Mouse (Mus musculus) heart, embryonic 16.5 days (tissue): ENCODE results near the gene Morn3. TPM values are rescaled to one million over a fixed set of nuclear protein-coding genes. Genes with fewer than 3 reads are reported as not detected.
A peak's percentile ranks its signal among the peaks of the same experiment; 100 is the strongest.

Experiments
- ATAC-seq: fragments of 200-750 bp; cut with Nextera tagmentation; replicated peaks from 2 replicates; pipeline ENCODE4 v1.8.0; 2017; ENCODE audit warnings: moderate number of reproducible peaks; ENCODE audit not compliant: insufficient read depth, low FRiP score; ENCODE audit errors: extremely low read depth
- H3K27ac ChIP-seq: fragments of 300-500 bp; sonication (generic); 2 replicates; pipeline ENCODE4 v1.5.1; 2014; ENCODE audit warnings: mild to moderate bottlenecking, low read length, control low read depth, moderate library complexity
- H3K27me3 ChIP-seq: fragments of 300-500 bp; sonication (generic); 2 replicates; pipeline ENCODE4 v1.6.1; 2014; ENCODE audit warnings: low read length, mixed read lengths; ENCODE audit not compliant: control insufficient read depth, insufficient read depth
- H3K36me3 ChIP-seq: fragments of 300-500 bp; sonication (generic); 2 replicates; pipeline ENCODE4 v1.6.1; 2014; ENCODE audit not compliant: control insufficient read depth, insufficient read depth
- H3K4me1 ChIP-seq: fragments of 300-500 bp; sonication (generic); 2 replicates; pipeline ENCODE4 v1.6.1; 2014; ENCODE audit warnings: low read length, mixed read lengths; ENCODE audit not compliant: control insufficient read depth, insufficient read depth
- H3K4me2 ChIP-seq: fragments of 300-500 bp; sonication (generic); 2 replicates; pipeline ENCODE4 v1.6.1; 2014; ENCODE audit warnings: low read depth, mild to moderate bottlenecking, control low read depth, low read length
- H3K4me3 ChIP-seq: fragments of 300-500 bp; sonication (generic); 2 replicates; pipeline ENCODE4 v1.5.1; 2014; ENCODE audit warnings: mild to moderate bottlenecking, control low read depth, low read length
- H3K9ac ChIP-seq: fragments of 300-500 bp; sonication (generic); 2 replicates; pipeline ENCODE4 v1.6.1; 2014; ENCODE audit warnings: low read length, control low read depth
- H3K9me3 ChIP-seq: fragments of 300-500 bp; sonication (generic); replicated peaks from 2 replicates; pipeline ENCODE4 v1.6.1; 2016; ENCODE audit warnings: low read length; ENCODE audit not compliant: control insufficient read depth
- WGBS: fragments of 180-500 bp; shearing (Covaris S2); extraction: QIAGEN DNeasy Blood & Tissue Kit; methylation state at CpG from one replicate; pipeline ENCODE4 v1.1.7; 2014; 5-methylcytosine and 5-hydroxymethylcytosine counted together
- polyA plus RNA-seq: library from polyadenylated mRNA; unstranded; fragments of >200 nt; fragmentation: Nextera tagmentation; extraction: Ambion mirVana; gene quantifications from 2 replicates; pipeline ENCODE4 v1.2.1, GENCODE M21; 2015

The Morn3 gene
- polyA plus RNA-seq, 1 experiment from 2014 or later, result 1.5 TPM

DNA sequence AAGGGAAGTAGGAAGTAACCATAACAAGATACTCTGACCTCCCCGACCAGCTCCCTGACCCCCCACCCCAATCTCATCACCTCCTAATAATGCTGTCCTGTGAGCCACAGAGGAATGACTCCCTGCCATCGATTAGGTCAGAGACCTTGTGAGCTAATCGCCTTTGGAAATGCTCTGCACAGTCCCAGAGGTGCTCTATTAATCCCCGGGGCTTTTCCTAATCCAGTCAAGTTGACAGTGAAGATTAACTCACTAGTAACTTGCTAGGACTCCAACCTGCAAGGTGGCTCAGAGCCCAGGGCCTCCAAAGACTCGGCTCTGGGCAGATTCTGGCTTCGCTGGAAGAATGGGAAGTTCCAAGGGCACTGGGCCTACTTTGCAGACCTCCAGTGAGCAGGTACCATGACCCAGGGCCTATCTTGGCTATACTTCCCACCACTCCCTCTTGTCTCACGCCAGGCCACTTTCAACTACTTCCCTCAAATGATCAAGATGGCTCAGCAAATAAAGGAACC is 13.1 kb downstream of the Morn3 start:
- no peak for ATAC-seq
- no peaks in the 10 kb centered on the region for H3K27me3 ChIP-seq
- no peak overlapping the region for H3K9ac ChIP-seq
- no peaks in the 10 kb centered on the region for H3K9me3 ChIP-seq
- peaks cover 4% of the 10 kb centered on the region for H3K4me1 ChIP-seq
- H3K4me2 ChIP-seq, result no peak overlapping the region
- no peak overlapping the region for H3K27ac ChIP-seq
- peaks cover 21% of the 10 kb centered on the region for H3K36me3 ChIP-seq
- WGBS, result 75% methylated on average over 7 of the region's 7 CpGs
- no peak overlapping the region for H3K4me3 ChIP-seq

DNA sequence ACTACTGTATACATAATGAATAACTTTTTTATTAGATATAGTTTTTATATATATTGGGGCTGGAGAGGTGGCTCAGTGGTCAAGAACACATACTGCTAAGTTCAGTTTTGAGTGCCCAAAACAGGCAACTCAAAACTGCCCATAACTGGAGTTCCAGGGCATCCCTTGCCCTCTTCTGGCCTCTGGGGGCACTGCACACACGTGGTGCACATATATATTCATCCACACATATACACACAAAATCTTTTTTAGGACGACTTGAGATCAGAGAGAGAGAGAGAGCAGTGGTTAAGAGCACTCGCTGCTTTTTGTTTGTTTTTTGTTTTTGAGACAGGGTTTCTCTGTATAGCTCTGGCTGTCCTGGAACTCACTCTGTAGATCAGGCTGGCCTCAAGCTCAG is 15.5 kb downstream of the Morn3 start:
- Histone ChIP-seq H3K36me3 (peaks cover 21% of the 10 kb centered on the region), H3K9ac (no peak overlapping the region), H3K4me2 (no peak overlapping the region), H3K27me3 (no peaks in the 10 kb centered on the region), H3K4me1 (peaks cover 15% of the 10 kb centered on the region), H3K27ac (no peak overlapping the region), H3K4me3 (no peak overlapping the region), H3K9me3 (no peaks in the 10 kb centered on the region)
- no peak for ATAC-seq
- WGBS, result 89% methylated on average over 3 of the region's 3 CpGs

DNA sequence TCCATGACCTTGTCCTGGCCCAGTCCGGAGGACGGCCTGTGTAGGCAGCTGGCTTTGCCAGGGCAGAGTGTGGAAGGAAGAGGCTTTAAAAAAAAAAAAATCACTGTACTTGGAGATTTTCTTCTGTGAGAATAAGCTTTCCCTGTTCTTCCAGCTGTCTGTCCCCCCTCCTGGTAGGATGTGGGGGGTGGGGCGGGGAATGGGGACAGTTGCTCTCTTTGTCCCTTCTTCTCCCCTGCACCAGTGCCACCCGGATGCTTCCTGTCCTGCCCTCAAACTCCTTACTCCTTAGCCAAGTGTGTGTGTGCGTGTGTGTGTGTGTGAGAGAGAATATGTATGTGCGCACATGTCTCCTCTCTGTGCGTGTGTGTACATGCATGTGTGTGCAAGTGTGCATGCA is 17.1 kb downstream of the Morn3 start:
- Histone ChIP-seq H3K4me2 (no peak overlapping the region), H3K27ac (no peak overlapping the region), H3K27me3 (no peaks in the 10 kb centered on the region), H3K36me3 (peaks cover 21% of the 10 kb centered on the region), H3K9me3 (no peaks in the 10 kb centered on the region), H3K9ac (no peak overlapping the region), H3K4me1 (peaks cover 15% of the 10 kb centered on the region), H3K4me3 (no peak overlapping the region)
- 81% methylated on average over 7 of the region's 7 CpGs for WGBS
- no peak for ATAC-seq

DNA sequence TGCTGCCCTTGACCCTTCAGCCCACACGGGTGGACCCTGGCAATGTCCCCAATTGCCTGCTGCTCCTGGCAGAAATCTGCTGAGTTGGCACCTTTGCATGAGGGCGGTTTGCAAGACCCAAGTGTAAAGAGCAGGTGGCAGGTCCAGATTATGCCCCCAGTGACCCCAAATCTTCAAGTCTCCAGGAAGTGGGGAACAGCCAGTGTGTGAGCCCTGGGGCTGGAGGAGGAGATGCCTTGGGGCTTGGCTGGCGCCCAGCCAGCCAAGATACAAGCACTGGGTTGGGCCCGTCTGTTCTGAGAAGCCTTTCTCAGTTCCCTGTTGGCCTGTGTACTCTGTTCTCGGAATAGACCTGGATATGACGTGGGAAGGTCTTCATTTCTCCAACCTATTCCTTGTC is 19.4 kb downstream of the Morn3 start:
- Histone ChIP-seq H3K4me3 (no peak overlapping the region), H3K9ac (no peak overlapping the region), H3K27me3 (no peaks in the 10 kb centered on the region), H3K4me1 (peaks cover 21% of the 10 kb centered on the region), H3K36me3 (peaks cover 21% of the 10 kb centered on the region), H3K4me2 (no peak overlapping the region), H3K9me3 (no peaks in the 10 kb centered on the region), H3K27ac (0 out of 2 replicates have a peak overlapping the region, but pooled peaks have one; percentile 11)
- no peak for ATAC-seq
- WGBS, result 44% methylated on average over 6 of the region's 6 CpGs

DNA sequence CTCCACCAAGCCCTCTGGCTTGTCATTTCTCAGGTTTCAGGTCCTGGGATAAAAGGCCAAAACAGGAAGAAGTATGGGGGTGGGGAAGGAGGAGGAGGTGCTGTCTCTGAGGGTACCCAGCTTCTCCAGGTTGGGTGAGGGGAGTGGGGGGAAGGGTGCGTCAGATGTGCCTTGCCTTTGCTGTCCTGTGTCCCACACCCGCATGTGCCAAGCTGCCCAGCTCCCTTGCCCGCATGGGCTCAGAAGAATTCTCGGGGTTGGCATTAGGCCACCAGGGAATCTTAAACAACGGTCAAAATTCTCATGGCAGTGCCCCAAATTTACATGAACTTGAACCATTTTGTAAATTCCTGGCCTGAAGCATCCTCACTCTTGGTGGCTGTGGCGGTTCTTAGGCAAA is 20.4 kb downstream of the Morn3 start:
- peaks cover 21% of the 10 kb centered on the region for H3K4me1 ChIP-seq
- ATAC-seq, result no peak
- WGBS, result 60% methylated on average over 6 of the region's 6 CpGs
- no peak overlapping the region for H3K27ac ChIP-seq
- no peak overlapping the region for H3K4me3 ChIP-seq
- no peak overlapping the region for H3K4me2 ChIP-seq
- H3K27me3 ChIP-seq, result no peaks in the 10 kb centered on the region
- peak overlapping the region; percentile 22 for H3K9ac ChIP-seq
- no peaks in the 10 kb centered on the region for H3K9me3 ChIP-seq
- peaks cover 13% of the 10 kb centered on the region for H3K36me3 ChIP-seq

DNA sequence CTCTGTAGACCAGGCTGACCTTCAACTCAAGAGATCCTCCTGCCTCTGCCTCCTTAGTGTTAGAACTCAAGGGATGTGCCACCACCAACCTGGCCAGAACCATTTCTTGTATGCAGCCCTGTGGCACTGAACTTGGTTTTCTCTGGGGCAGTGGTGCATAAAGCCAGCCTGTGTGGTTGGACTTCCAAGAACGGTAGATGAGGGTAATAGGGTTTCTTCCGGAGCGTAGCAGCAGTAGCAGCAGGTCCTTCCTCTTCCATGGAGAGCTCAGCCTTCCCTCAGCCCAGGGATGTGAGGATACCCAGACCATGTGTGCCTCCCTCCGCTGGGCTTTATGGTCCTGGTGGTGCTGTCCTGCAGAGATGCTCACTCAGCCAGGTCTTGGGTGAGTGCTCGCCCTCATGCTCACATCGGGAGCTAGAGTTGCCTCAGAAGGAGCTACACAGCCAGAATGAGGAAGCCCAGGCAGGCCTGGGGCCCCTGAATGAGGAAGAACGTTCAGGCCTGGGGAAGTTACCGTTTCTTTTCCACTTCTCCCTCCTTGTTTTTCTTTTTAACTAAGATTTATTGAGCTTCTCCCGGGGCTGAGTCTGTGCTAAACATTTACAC is 21.7 kb downstream of the Morn3 start:
- H3K9me3 ChIP-seq, result no peaks in the 10 kb centered on the region
- no peak overlapping the region; the same call in 1 of the 2 replicates for H3K9ac ChIP-seq
- H3K27me3 ChIP-seq, result no peaks in the 10 kb centered on the region
- H3K27ac ChIP-seq, result peak overlapping the region; percentile 53
- H3K36me3 ChIP-seq, result peaks cover 8% of the 10 kb centered on the region
- H3K4me2 ChIP-seq, result no peak overlapping the region
- no peak overlapping the region for H3K4me3 ChIP-seq
- peaks cover 22% of the 10 kb centered on the region for H3K4me1 ChIP-seq
- WGBS, result 77% methylated on average over 9 of the region's 9 CpGs
- ATAC-seq, result no peak

DNA sequence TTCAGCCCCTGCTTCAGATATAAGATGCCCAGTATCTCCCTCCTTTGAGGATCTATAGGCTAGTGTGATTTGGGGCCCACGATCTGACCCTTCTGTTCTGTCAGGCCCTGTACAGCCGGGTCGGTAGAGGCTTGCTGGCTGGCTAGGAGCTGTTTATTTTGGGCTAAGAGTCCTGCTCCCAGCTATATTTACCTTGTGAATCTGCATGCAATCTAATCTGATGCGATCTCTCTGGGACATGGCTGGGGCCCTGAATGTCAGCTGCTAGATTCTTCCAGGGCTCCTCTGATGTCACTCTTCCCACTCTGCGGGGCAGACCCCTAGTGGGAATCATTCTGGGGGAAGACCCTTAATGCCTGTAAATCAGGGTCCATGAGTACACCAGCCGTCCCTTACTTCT is 22.5 kb downstream of the Morn3 start:
- Histone ChIP-seq H3K9me3 (no peaks in the 10 kb centered on the region), H3K9ac (no peak overlapping the region), H3K27ac (no peak overlapping the region), H3K4me1 (peaks cover 30% of the 10 kb centered on the region), H3K4me2 (no peak overlapping the region), H3K27me3 (no peaks in the 10 kb centered on the region), H3K36me3 (peaks cover 3% of the 10 kb centered on the region), H3K4me3 (no peak overlapping the region)
- WGBS, result 76% methylated on average over 6 of the region's 6 CpGs
- no peak for ATAC-seq

DNA sequence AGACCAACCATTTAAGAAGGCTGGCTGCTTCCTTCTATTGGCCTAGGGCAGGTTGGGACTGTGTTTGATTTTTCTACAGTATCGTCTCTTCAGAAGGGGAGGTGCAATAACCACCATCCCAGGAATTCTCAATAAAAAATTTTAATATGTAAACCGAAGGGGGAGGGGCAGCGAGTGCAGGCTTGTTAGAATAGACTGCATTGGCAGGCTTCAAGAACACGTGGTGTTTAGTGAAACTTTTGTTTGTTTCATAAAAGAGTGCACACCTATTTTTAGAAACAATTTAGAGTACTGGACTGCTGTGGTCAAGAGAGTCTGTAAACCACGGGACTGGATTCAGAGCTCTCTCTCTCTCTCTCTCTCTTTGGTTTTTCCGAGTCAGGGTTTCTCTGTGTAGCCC is 23.8 kb downstream of the Morn3 start:
- no peaks in the 10 kb centered on the region for H3K36me3 ChIP-seq
- 64% methylated on average over 6 of the region's 6 CpGs for WGBS
- H3K9me3 ChIP-seq, result no peaks in the 10 kb centered on the region
- ATAC-seq, result no peak
- H3K9ac ChIP-seq, result no peak overlapping the region
- no peaks in the 10 kb centered on the region for H3K27me3 ChIP-seq
- no peak overlapping the region for H3K4me2 ChIP-seq
- H3K4me3 ChIP-seq, result no peak overlapping the region
- H3K4me1 ChIP-seq, result peaks cover 39% of the 10 kb centered on the region
- H3K27ac ChIP-seq, result peak overlapping the region; percentile 31; the same call in 1 of the 2 replicates

DNA sequence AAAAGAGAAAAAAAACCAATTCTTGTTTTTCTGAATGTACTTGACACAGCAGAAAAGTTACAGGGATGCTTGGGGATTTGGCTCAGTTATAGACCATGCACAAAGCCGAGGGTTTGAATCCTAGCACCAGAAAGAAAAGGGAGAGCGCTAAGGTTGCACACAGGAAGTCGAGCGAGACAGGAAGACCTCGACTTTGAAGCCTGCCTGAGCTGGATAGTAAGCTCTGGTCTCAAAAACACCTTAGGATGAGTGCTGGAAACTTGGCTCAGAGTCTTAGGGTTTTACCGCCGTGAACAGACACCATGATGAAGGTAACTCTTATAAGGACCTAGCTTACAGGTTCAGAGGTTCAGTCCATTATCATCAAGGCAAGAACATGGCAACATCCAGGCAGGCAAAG is 25.4 kb downstream of the Morn3 start:
- 88% methylated on average over 7 of the region's 7 CpGs for WGBS
- ATAC-seq, result no peak
- H3K4me1 ChIP-seq, result peaks cover 41% of the 10 kb centered on the region

More for the DNA sequence above, 25.4 kb downstream of the Morn3 start:
- Histone ChIP-seq H3K27me3 (no peaks in the 10 kb centered on the region), H3K27ac (no peak overlapping the region), H3K4me2 (no peak overlapping the region), H3K4me3 (no peak overlapping the region), H3K9me3 (no peaks in the 10 kb centered on the region), H3K36me3 (no peaks in the 10 kb centered on the region), H3K9ac (no peak overlapping the region)
